Mouse (Mus musculus): ENCODE results near the gene Ubtd1. TPM values are rescaled to one million over a fixed set of nuclear protein-coding genes. Genes with fewer than 3 reads are reported as not detected.
A peak's percentile ranks its signal among the peaks of the same experiment; 100 is the strongest.

The Ubtd1 gene
- polyA plus RNA-seq, 1 experiment from 2014 or later, result 10.4 TPM

DNA sequence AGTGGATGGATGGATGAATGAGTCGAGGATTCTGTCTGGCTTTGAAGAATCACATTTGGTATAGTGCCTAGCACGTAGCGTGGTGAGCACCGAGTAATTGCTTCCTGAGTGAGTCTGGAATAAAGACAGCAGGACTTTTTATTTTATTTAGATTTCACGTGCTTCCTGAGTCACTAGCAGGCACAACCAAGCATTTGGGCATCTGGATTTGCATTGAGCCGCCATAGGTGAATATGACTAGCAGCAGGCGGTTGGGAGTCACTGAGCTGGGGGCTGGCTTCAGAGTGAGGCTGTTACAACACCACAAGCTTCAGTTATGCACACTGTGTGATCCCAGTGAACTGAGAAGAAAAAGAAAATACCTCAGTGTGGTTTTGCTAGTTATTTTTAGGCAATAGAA lies 27.5 kb downstream of the Ubtd1 start:
- Histone ChIP-seq H3K27ac (ENCODE audit: low read length) (no peak overlapping the region), H3K9ac (replicated peaks; ENCODE audit: low read depth, low read length) (no peak overlapping the region), H3K9me3 (ENCODE audit: control insufficient read depth, low read depth, low read length) (no peaks in the 10 kb centered on the region), H3K4me2 (replicated peaks; ENCODE audit: low read depth, low read length) (no peak overlapping the region), H3K4me1 (ENCODE audit: control insufficient read depth, insufficient read depth, low read length) (peaks cover 4% of the 10 kb centered on the region; the same call in 1 of the 2 replicates), H3K4me3 (ENCODE audit: low read depth, low read length) (no peak overlapping the region), H3K36me3 (ENCODE audit: control insufficient read depth, insufficient read depth, low read length) (no peaks in the 10 kb centered on the region), H3K27me3 (ENCODE audit: control insufficient read depth, insufficient read depth, low read length) (no peaks in the 10 kb centered on the region)
- 28% methylated on average over 7 of the region's 7 CpGs for WGBS
- ATAC-seq (ENCODE audit: insufficient number of reproducible peaks, insufficient read depth, low FRiP score, low read depth), result no peak

DNA sequence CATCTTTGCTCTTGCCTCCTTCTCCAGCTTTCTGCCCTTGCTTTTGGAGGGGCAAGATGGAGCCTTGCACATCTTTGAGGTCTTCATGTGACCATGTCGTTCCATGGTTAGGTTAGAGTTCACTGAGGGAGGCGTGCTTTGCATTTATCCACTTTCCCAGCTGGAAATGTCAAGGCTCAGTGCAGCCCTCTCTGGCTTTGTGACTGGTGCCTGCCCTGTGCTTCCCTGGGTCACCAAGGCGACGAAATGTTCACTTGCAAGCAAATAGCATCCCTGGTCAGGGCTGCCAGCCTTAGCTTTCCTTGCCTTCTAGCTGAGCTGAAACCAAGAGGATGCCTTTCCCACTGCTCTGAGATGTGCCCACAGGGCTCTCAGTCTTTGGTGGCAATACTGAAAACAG lies 28.9 kb downstream of the Ubtd1 start:
- 75% methylated on average over 4 of the region's 4 CpGs for WGBS
- Histone ChIP-seq H3K4me3 (ENCODE audit: low read depth, low read length) (no peak overlapping the region), H3K36me3 (ENCODE audit: control insufficient read depth, insufficient read depth, low read length) (no peaks in the 10 kb centered on the region), H3K4me2 (replicated peaks; ENCODE audit: low read depth, low read length) (no peak overlapping the region), H3K27me3 (ENCODE audit: control insufficient read depth, insufficient read depth, low read length) (no peaks in the 10 kb centered on the region), H3K4me1 (ENCODE audit: control insufficient read depth, insufficient read depth, low read length) (peaks cover 4% of the 10 kb centered on the region; the same call in 1 of the 2 replicates), H3K9me3 (ENCODE audit: control insufficient read depth, low read depth, low read length) (no peaks in the 10 kb centered on the region), H3K27ac (ENCODE audit: low read length) (no peak overlapping the region), H3K9ac (replicated peaks; ENCODE audit: low read depth, low read length) (no peak overlapping the region)
- ATAC-seq (ENCODE audit: insufficient number of reproducible peaks, insufficient read depth, low FRiP score, low read depth), result no peak

DNA sequence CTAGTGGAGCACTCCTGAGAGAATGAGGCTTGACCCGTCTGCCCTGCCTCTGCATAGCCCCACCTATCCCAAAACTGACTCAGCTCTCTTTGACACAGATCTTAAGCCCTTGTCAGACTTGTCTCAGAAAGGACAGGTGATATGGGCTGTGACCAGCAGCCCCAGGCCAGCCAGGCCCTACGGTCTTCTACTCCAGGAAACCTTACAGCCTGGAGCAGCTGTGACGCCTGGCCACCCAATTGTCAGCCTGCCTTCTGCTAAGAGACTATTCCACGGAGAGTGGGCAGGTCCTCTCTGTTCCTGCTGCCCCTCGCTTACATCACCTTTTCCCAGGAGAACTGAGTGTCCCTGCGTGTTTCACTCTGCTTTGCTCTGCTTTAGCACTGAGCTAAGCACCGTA lies 29.6 kb downstream of the Ubtd1 start:
- Histone ChIP-seq H3K4me1 (ENCODE audit: control insufficient read depth, insufficient read depth, low read length) (no peaks in the 10 kb centered on the region; the same call in 1 of the 2 replicates), H3K9ac (replicated peaks; ENCODE audit: low read depth, low read length) (no peak overlapping the region), H3K4me2 (replicated peaks; ENCODE audit: low read depth, low read length) (no peak overlapping the region), H3K4me3 (ENCODE audit: low read depth, low read length) (no peak overlapping the region), H3K27me3 (ENCODE audit: control insufficient read depth, insufficient read depth, low read length) (no peaks in the 10 kb centered on the region), H3K27ac (ENCODE audit: low read length) (no peak overlapping the region), H3K9me3 (ENCODE audit: control insufficient read depth, low read depth, low read length) (no peaks in the 10 kb centered on the region), H3K36me3 (ENCODE audit: control insufficient read depth, insufficient read depth, low read length) (no peaks in the 10 kb centered on the region)
- 78% methylated on average over 7 of the region's 7 CpGs for WGBS
- no peak for ATAC-seq (ENCODE audit: insufficient number of reproducible peaks, insufficient read depth, low FRiP score, low read depth)

DNA sequence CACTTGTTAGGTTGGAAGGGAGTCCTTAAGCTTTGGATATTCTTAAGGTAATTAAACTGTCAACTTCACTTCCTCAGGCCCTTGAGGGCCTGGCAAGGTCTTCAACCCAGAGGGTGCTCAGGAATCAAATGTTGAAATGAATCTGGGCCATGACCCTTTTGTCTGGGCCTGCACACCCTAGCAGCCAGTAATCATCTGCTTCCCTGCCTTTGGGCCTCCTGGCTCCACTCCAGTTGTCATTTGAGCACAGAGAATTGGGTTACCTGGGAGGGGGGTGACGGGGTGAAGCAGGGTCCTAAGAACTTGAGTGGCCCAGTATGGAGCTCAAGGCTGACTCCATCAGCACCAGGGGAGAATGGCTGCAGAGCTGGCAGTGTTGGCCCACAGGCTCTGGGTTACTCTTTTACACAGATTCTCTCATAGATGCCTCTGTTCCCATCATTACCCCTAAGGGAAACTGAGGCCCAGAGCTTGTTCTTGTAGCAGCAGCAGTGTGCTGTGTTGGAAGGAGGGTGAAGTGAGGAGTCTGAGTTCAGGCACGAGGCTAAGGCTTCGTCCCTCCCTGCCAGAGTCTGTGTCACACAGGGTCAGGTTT lies 32.8 kb downstream of the Ubtd1 start:
- no peak overlapping the region for H3K4me3 ChIP-seq (ENCODE audit: low read depth, low read length)
- ATAC-seq (ENCODE audit: insufficient number of reproducible peaks, insufficient read depth, low FRiP score, low read depth), result 0 out of 2 replicates have a peak, but pooled peaks have one; percentile 34
- H3K27ac ChIP-seq (ENCODE audit: low read length), result no peak overlapping the region
- H3K36me3 ChIP-seq (ENCODE audit: control insufficient read depth, insufficient read depth, low read length), result no peaks in the 10 kb centered on the region
- H3K4me2 ChIP-seq (replicated peaks; ENCODE audit: low read depth, low read length), result no peak overlapping the region
- no peak overlapping the region for H3K9ac ChIP-seq (replicated peaks; ENCODE audit: low read depth, low read length)
- H3K4me1 ChIP-seq (ENCODE audit: control insufficient read depth, insufficient read depth, low read length), result peaks cover 18% of the 10 kb centered on the region
- H3K9me3 ChIP-seq (ENCODE audit: control insufficient read depth, low read depth, low read length), result no peaks in the 10 kb centered on the region
- H3K27me3 ChIP-seq (ENCODE audit: control insufficient read depth, insufficient read depth, low read length), result no peaks in the 10 kb centered on the region
- WGBS, result 81% methylated on average over 3 of the region's 3 CpGs

DNA sequence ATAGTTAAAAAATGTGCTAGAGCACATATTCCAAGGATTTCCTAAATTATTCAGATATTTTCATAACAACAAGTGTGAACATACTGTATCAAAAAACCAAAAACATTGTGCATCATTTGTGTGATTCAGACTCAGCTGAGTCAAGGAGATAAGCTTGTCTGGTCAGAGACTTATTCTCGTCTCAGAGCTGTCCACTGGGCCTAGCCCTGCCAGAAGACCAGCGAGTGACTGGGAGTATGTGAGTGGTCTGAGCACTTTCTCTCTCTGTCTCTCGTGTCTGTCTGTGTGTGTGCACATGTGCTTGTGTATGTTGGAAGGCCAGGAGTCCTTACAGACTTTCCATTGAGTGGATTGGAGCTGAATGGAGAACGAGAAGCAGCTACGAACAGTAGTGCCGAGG lies 33.4 kb downstream of the Ubtd1 start:
- no peak overlapping the region for H3K9ac ChIP-seq (replicated peaks; ENCODE audit: low read depth, low read length)
- H3K4me1 ChIP-seq (ENCODE audit: control insufficient read depth, insufficient read depth, low read length), result peaks cover 18% of the 10 kb centered on the region
- H3K9me3 ChIP-seq (ENCODE audit: control insufficient read depth, low read depth, low read length), result no peaks in the 10 kb centered on the region
- 83% methylated on average over 6 of the region's 6 CpGs for WGBS
- no peak overlapping the region for H3K4me2 ChIP-seq (replicated peaks; ENCODE audit: low read depth, low read length)
- no peaks in the 10 kb centered on the region for H3K36me3 ChIP-seq (ENCODE audit: control insufficient read depth, insufficient read depth, low read length)
- no peak overlapping the region for H3K27ac ChIP-seq (ENCODE audit: low read length)
- no peak for ATAC-seq (ENCODE audit: insufficient number of reproducible peaks, insufficient read depth, low FRiP score, low read depth)
- H3K27me3 ChIP-seq (ENCODE audit: control insufficient read depth, insufficient read depth, low read length), result no peaks in the 10 kb centered on the region
- H3K4me3 ChIP-seq (ENCODE audit: low read depth, low read length), result no peak overlapping the region

DNA sequence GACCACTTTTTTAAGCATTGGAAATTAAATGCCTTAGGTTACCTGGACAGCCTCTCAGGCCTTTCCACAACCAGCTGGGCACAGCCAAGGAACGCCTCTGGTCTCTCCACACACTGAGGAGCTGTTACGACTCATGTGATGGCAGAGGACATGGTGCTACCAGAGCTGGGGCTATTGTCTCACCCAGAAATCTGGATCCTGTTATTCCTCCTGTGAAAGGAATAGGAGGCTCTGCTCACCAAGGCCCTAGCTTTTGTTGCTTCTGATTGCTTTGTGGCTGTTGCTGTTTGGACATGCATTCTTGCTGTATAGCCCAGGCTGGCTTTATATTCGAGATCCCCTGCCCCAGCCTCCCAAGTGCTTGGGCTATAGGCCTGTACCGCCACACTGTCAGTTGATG lies 34.7 kb downstream of the Ubtd1 start:
- no peak for ATAC-seq (ENCODE audit: insufficient number of reproducible peaks, insufficient read depth, low FRiP score, low read depth)
- Histone ChIP-seq H3K9ac (replicated peaks; ENCODE audit: low read depth, low read length) (no peak overlapping the region), H3K27me3 (ENCODE audit: control insufficient read depth, insufficient read depth, low read length) (no peaks in the 10 kb centered on the region), H3K9me3 (ENCODE audit: control insufficient read depth, low read depth, low read length) (no peaks in the 10 kb centered on the region), H3K4me2 (replicated peaks; ENCODE audit: low read depth, low read length) (no peak overlapping the region), H3K36me3 (ENCODE audit: control insufficient read depth, insufficient read depth, low read length) (no peaks in the 10 kb centered on the region), H3K4me3 (ENCODE audit: low read depth, low read length) (no peak overlapping the region), H3K4me1 (ENCODE audit: control insufficient read depth, insufficient read depth, low read length) (peaks cover 18% of the 10 kb centered on the region), H3K27ac (ENCODE audit: low read length) (peak overlapping the region; percentile 75; the same call in 1 of the 2 replicates)
- 78% methylated on average over 4 of the region's 4 CpGs for WGBS

DNA sequence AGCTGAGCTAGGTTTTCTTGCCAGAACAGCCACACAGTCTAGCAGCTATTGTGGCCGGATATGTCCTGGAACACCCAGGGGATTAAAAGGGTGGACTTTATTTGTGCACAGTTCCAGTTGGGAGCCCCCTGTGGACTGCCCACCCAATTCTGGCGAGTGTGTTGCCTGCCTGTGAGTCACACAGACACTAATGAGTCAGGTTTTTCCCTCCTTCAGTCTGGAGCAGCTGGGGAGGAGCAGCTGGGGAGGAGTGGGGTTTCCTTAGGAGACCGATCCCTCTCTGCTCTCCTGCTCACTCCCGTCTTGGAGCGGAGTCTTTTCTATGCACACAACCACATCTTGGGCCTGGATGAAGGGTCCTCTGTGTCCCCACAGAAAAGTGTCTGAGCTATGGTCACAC lies 35.3 kb downstream of the Ubtd1 start:
- ATAC-seq (ENCODE audit: insufficient number of reproducible peaks, insufficient read depth, low FRiP score, low read depth), result no peak
- Histone ChIP-seq H3K4me1 (ENCODE audit: control insufficient read depth, insufficient read depth, low read length) (peaks cover 18% of the 10 kb centered on the region), H3K4me2 (replicated peaks; ENCODE audit: low read depth, low read length) (no peak overlapping the region), H3K9me3 (ENCODE audit: control insufficient read depth, low read depth, low read length) (no peaks in the 10 kb centered on the region), H3K27ac (ENCODE audit: low read length) (peak overlapping the region; percentile 75), H3K4me3 (ENCODE audit: low read depth, low read length) (no peak overlapping the region), H3K36me3 (ENCODE audit: control insufficient read depth, insufficient read depth, low read length) (no peaks in the 10 kb centered on the region), H3K9ac (replicated peaks; ENCODE audit: low read depth, low read length) (no peak overlapping the region), H3K27me3 (ENCODE audit: control insufficient read depth, insufficient read depth, low read length) (no peaks in the 10 kb centered on the region)
- WGBS, result 63% methylated on average over 5 of the region's 5 CpGs

DNA sequence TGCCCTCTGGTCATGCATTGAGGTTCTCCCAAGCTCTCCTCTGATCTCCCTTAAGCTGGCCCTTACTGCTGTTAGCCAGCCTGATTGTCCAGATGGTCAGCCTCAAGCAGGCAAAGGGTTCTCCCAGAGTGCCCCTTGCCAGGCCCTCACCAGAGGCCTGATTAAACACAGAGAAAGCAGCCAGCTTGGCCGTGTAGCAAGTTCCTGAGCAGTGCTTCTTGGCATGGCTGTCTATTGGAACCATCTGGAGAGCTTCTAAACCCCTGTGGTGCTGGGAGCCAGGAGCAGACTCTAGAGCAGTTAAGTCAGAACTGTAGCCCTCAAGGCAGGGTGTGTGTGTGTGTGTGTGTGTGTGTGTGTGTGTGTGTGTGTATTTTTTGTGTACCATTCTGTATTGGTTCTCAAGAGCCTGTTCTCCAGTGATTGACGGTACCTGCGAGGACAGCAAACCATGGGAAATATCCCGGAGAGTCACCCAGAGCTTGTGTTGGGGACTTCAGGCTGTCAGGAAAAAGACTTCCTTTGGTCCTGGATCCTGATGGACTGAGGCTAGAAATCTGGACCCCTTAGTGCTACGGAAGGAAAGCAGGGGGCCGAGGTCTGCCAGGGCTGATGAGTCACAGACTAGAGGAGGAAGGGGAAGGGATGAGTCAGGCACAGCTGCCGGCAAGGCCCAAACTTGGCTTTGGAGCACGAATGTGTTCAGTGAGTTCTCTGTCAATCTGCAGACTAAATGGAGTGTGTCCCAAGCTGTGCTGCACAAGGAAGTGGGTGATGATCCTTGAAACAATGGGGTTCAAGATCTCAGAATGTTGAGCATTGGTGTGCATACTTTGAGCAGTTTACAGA lies 36.1 kb downstream of the Ubtd1 start:
- Histone ChIP-seq H3K27me3 (ENCODE audit: control insufficient read depth, insufficient read depth, low read length) (no peaks in the 10 kb centered on the region), H3K36me3 (ENCODE audit: control insufficient read depth, insufficient read depth, low read length) (no peaks in the 10 kb centered on the region), H3K4me3 (ENCODE audit: low read depth, low read length) (no peak overlapping the region), H3K4me2 (replicated peaks; ENCODE audit: low read depth, low read length) (no peak overlapping the region), H3K9me3 (ENCODE audit: control insufficient read depth, low read depth, low read length) (no peaks in the 10 kb centered on the region), H3K9ac (replicated peaks; ENCODE audit: low read depth, low read length) (no peak overlapping the region), H3K4me1 (ENCODE audit: control insufficient read depth, insufficient read depth, low read length) (peaks cover 18% of the 10 kb centered on the region), H3K27ac (ENCODE audit: low read length) (peak overlapping the region; percentile 75)
- 55% methylated on average over 8 of the region's 8 CpGs for WGBS
- ATAC-seq (ENCODE audit: insufficient number of reproducible peaks, insufficient read depth, low FRiP score, low read depth), result no peak

Data from stomach, embryonic 14.5 days (tissue).